Mouse (Mus musculus) forebrain, embryonic 10.5 days (tissue): Measurements from ENCODE around the gene Masp2. TPM values are rescaled to one million over a fixed set of nuclear protein-coding genes. Genes with fewer than 3 reads are reported as not detected.

Source experiments
- DNase-seq: peaks from one replicate; pipeline ENCODE4 v3.0.0-alpha.2; 2017; ENCODE audit warnings: low spot score; ENCODE audit errors: extremely low spot score
- H3K27ac ChIP-seq: fragments of 300-500 bp; sonication (generic); 2 replicates; pipeline ENCODE4 v1.5.1; 2016; ENCODE audit warnings: mild to moderate bottlenecking
- H3K27me3 ChIP-seq: fragments of 300-500 bp; sonication (generic); 2 replicates; pipeline ENCODE4 v1.6.1; 2016; ENCODE audit warnings: mild to moderate bottlenecking; ENCODE audit not compliant: poor library complexity, severe bottlenecking
- H3K36me3 ChIP-seq: fragments of 300-500 bp; sonication (generic); replicated peaks from 2 replicates; pipeline ENCODE4 v1.6.1; 2016; ENCODE audit warnings: mild to moderate bottlenecking, moderate library complexity
- H3K4me1 ChIP-seq: fragments of 300-500 bp; sonication (generic); 2 replicates; pipeline ENCODE4 v1.6.1; 2016
- H3K4me3 ChIP-seq: fragments of 300-500 bp; sonication (generic); 2 replicates; pipeline ENCODE4 v1.5.1; 2016; ENCODE audit warnings: mild to moderate bottlenecking, moderate library complexity
- H3K9me3 ChIP-seq: fragments of 300-500 bp; sonication (generic); 2 replicates; pipeline ENCODE4 v1.6.1; 2016; ENCODE audit warnings: mild to moderate bottlenecking, moderate library complexity
- WGBS: fragments of 180-500 bp; shearing (Covaris S2); methylation state at CpG from one replicate; pipeline ENCODE4 v1.1.7; 2016; 5-methylcytosine and 5-hydroxymethylcytosine counted together
- polyA plus RNA-seq: library from polyadenylated mRNA; unstranded; fragments of >200 nt; fragmentation: Nextera tagmentation; extraction: Ambion mirVana; gene quantifications from 2 replicates; pipeline ENCODE4 v1.2.1, GENCODE M21; 2016

Masp2 gene
- polyA plus RNA-seq, 1 experiment from 2014 or later = not detected

- Histone ChIP-seq H3K27me3 (no peaks in the 10 kb centered on the region), H3K4me1 (0 out of 2 replicates have a peak, but pooled peaks cover 16% of the 10 kb centered on the region), H3K9me3 (no peaks in the 10 kb centered on the region), H3K27ac (no peak overlapping the region), H3K36me3 (peaks cover 21% of the 10 kb centered on the region), H3K4me3 (no peak overlapping the region)
- 78% methylated on average over 3 of the region's 3 CpGs for WGBS
- DNase-seq = peak; percentile 67
Measured at GRCm38 (mm10) chr4:148604541-148605165, 2.3 kb downstream of the Masp2 start.

GRCm38 (mm10) chr4:148607758-148608157, 5.4 kb downstream of the Masp2 start:
- peak; percentile 60 for DNase-seq
- Histone ChIP-seq H3K4me1 (0 out of 2 replicates have a peak, but pooled peaks cover 16% of the 10 kb centered on the region), H3K4me3 (no peak overlapping the region), H3K27me3 (no peaks in the 10 kb centered on the region), H3K9me3 (no peaks in the 10 kb centered on the region), H3K36me3 (peaks cover 42% of the 10 kb centered on the region), H3K27ac (no peak overlapping the region)
- 28% methylated on average over 5 of the region's 5 CpGs for WGBS

GRCm38 (mm10) chr4:148609805-148610204, 7.5 kb downstream of the Masp2 start:
- peaks cover 62% of the 10 kb centered on the region for H3K36me3 ChIP-seq
- 92% methylated on average over 5 of the region's 5 CpGs for WGBS

GRCm38 (mm10) chr4:148610631-148611364, 8.4 kb downstream of the Masp2 start:
- Histone ChIP-seq H3K4me3 (no peak overlapping the region), H3K27me3 (no peaks in the 10 kb centered on the region), H3K4me1 (no peaks in the 10 kb centered on the region; the same call in 1 of the 2 replicates), H3K9me3 (no peaks in the 10 kb centered on the region), H3K27ac (no peak overlapping the region), H3K36me3 (peaks cover 72% of the 10 kb centered on the region)
- 84% methylated on average over 5 of the region's 5 CpGs for WGBS
- DNase-seq = no peak

More at GRCm38 (mm10) chr4:148609805-148610204, 7.5 kb downstream of the Masp2 start:
- Histone ChIP-seq H3K27me3 (no peaks in the 10 kb centered on the region), H3K4me1 (peaks cover 1% of the 10 kb centered on the region; the same call in 1 of the 2 replicates), H3K9me3 (no peaks in the 10 kb centered on the region), H3K4me3 (no peak overlapping the region), H3K27ac (no peak overlapping the region)
- DNase-seq = no peak

- no peak overlapping the region for H3K27ac ChIP-seq
- H3K4me1 ChIP-seq = no peaks in the 10 kb centered on the region; the same call in 1 of the 2 replicates
- 78% methylated on average over 4 of the region's 4 CpGs for WGBS
- no peak for DNase-seq
- no peak overlapping the region for H3K4me3 ChIP-seq
- H3K36me3 ChIP-seq = peaks cover 85% of the 10 kb centered on the region
- H3K27me3 ChIP-seq = no peaks in the 10 kb centered on the region
- H3K9me3 ChIP-seq = no peaks in the 10 kb centered on the region
Measured at GRCm38 (mm10) chr4:148612557-148612956, 10.2 kb downstream of the Masp2 start.

GRCm38 (mm10) chr4:148613738-148614137, 11.4 kb downstream of the Masp2 start:
- Histone ChIP-seq H3K27me3 (no peaks in the 10 kb centered on the region), H3K36me3 (peaks cover 97% of the 10 kb centered on the region), H3K4me1 (no peaks in the 10 kb centered on the region; the same call in 1 of the 2 replicates), H3K27ac (no peak overlapping the region), H3K4me3 (no peak overlapping the region), H3K9me3 (no peaks in the 10 kb centered on the region)
- no peak for DNase-seq
- WGBS = 86% methylated on average over 9 of the region's 9 CpGs

GRCm38 (mm10) chr4:148619805-148620204, 17.5 kb downstream of the Masp2 start:
- Histone ChIP-seq H3K27ac (no peak overlapping the region), H3K9me3 (no peaks in the 10 kb centered on the region), H3K27me3 (no peaks in the 10 kb centered on the region), H3K4me1 (peaks cover 14% of the 10 kb centered on the region), H3K4me3 (no peak overlapping the region), H3K36me3 (peaks cover 100% of the 10 kb centered on the region)
- 81% methylated on average over 1 of the region's 1 CpGs for WGBS
- no peak for DNase-seq

- Histone ChIP-seq H3K4me1 (peaks cover 20% of the 10 kb centered on the region), H3K4me3 (no peak overlapping the region), H3K36me3 (peaks cover 96% of the 10 kb centered on the region), H3K27ac (no peak overlapping the region), H3K9me3 (no peaks in the 10 kb centered on the region), H3K27me3 (no peaks in the 10 kb centered on the region)
- WGBS = 97% methylated on average over 1 of the region's 1 CpGs
- no peak for DNase-seq
Measured at GRCm38 (mm10) chr4:148620718-148621117, 18.4 kb downstream of the Masp2 start.

GRCm38 (mm10) chr4:148622485-148622884, 20.1 kb downstream of the Masp2 start:
- Histone ChIP-seq H3K4me3 (no peak overlapping the region), H3K27me3 (no peaks in the 10 kb centered on the region), H3K36me3 (peaks cover 79% of the 10 kb centered on the region), H3K27ac (no peak overlapping the region), H3K9me3 (no peaks in the 10 kb centered on the region), H3K4me1 (peaks cover 29% of the 10 kb centered on the region)
- 94% methylated on average over 4 of the region's 4 CpGs for WGBS
- DNase-seq = no peak

GRCm38 (mm10) chr4:148623609-148624008, 21.3 kb downstream of the Masp2 start:
- H3K27me3 ChIP-seq = no peaks in the 10 kb centered on the region
- H3K4me3 ChIP-seq = 0 out of 2 replicates have a peak overlapping the region, but pooled peaks have one; percentile 1
- no peaks in the 10 kb centered on the region for H3K9me3 ChIP-seq
- no peak overlapping the region for H3K27ac ChIP-seq
- DNase-seq = no peak
- 91% methylated on average over 4 of the region's 4 CpGs for WGBS
- peaks cover 29% of the 10 kb centered on the region for H3K4me1 ChIP-seq
- H3K36me3 ChIP-seq = peaks cover 67% of the 10 kb centered on the region

- Histone ChIP-seq H3K4me1 (peaks cover 29% of the 10 kb centered on the region), H3K27ac (no peak overlapping the region), H3K4me3 (peak overlapping the region; percentile 99), H3K27me3 (no peaks in the 10 kb centered on the region), H3K9me3 (no peaks in the 10 kb centered on the region), H3K36me3 (peaks cover 53% of the 10 kb centered on the region)
- WGBS = 84% methylated on average over 10 of the region's 10 CpGs
- DNase-seq = no peak
Measured at GRCm38 (mm10) chr4:148625010-148625409, 22.7 kb downstream of the Masp2 start.

GRCm38 (mm10) chr4:148625756-148626622, 23.6 kb downstream of the Masp2 start:
- H3K9me3 ChIP-seq = no peaks in the 10 kb centered on the region
- peaks cover 29% of the 10 kb centered on the region for H3K4me1 ChIP-seq
- H3K27ac ChIP-seq = peak overlapping the region; percentile 100
- DNase-seq = peak; percentile 49
- 1% methylated on average over 57 of the region's 57 CpGs for WGBS
- no peaks in the 10 kb centered on the region for H3K27me3 ChIP-seq
- peaks cover 44% of the 10 kb centered on the region for H3K36me3 ChIP-seq
- H3K4me3 ChIP-seq = peak overlapping the region; percentile 99
